Mouse (Mus musculus) stomach, adult 2 months (tissue): ENCODE measurements around the gene Rbks. TPM values are rescaled to one million over a fixed set of nuclear protein-coding genes. Genes with fewer than 3 reads are reported as not detected.

ENCODE experiments used
- polyA plus RNA-seq: library from polyadenylated mRNA; depleted of rRNA; stranded (reverse); fragments of >200 nt; gene quantifications from 2 replicates; pipeline ENCODE4 v1.2.3, GENCODE M21; 2012; rRNA removed

The Rbks gene
- polyA plus RNA-seq, result 1.9 and 2.1 TPM in 2 replicates

GRCm38 (mm10) chr5:31696971-31697643 is at the start of gene Rbks:
Rbks (minus strand) TSS chr5:31697627.

GRCm38 (mm10) chr5:31697644-31698296 is 343 bp upstream of the Rbks start, which contains the start of gene Babam2:
Babam2 (plus strand) TSS chr5:31697684.

GRCm38 (mm10) chr5:31596481-31597429 is 100.7 kb downstream of the Rbks start, which contains the start of gene Mrpl33:
Mrpl33 (plus strand) TSS chr5:31596935.

Other genes with a start within 250 kb of the Rbks start
- gene Zfp512, start 245.2 kb downstream of the Rbks start, polyA plus RNA-seq, result 2.3 and 3.3 TPM in 2 replicates
- not detected in 2 replicates for gene 4930548H24Rik, start 211.9 kb downstream of the Rbks start, polyA plus RNA-seq
- gene Gpn1, start 202.9 kb downstream of the Rbks start, polyA plus RNA-seq, result 5.8 and 10.8 TPM in 2 replicates
- 4.0 and 6.3 TPM in 2 replicates for gene Slc4a1ap, start 170.6 kb downstream of the Rbks start, polyA plus RNA-seq
- gene Supt7l, start 169.8 kb downstream of the Rbks start, polyA plus RNA-seq, result 3.0 and 3.2 TPM in 2 replicates
- gene Mrpl33, start 100.7 kb downstream of the Rbks start, polyA plus RNA-seq, result 2.7 TPM in 2 replicates
- gene Babam2, start 57 bp upstream of the Rbks start, polyA plus RNA-seq, result 9.4 and 11.0 TPM in 2 replicates